Mouse (Mus musculus) kidney, adult 2 months (tissue): ENCODE results near the gene Ppt1.

Source experiments
- CTCF ChIP-seq: fragments of 200-500 bp; conservative IDR thresholded peaks from 2 replicates; pipeline ENCODE4 v1.5.1; 2011; ENCODE audit warnings: low read depth, mild to moderate bottlenecking, control low read depth, low read length, moderate library complexity, mixed read lengths; ENCODE audit not compliant: insufficient read depth, insufficient read length
- POLR2A ChIP-seq: fragments of 200-500 bp; IDR thresholded peaks from one replicate; pipeline ENCODE4 v1.6.1; 2011; ENCODE audit warnings: low read depth, low read length, control low read depth

GRCm38 (mm10) chr4:122871269-122871668, 35.2 kb downstream of the Ppt1 start:
- TF ChIP-seq CTCF (no peak), POLR2A (no peak)
